Mouse (Mus musculus): ENCODE measurements around the gene Ubald1. TPM values are rescaled to one million over a fixed set of nuclear protein-coding genes. Genes with fewer than 3 reads are reported as not detected.

Ubald1 gene
- total and polyA plus RNA-seq, 3 experiments: 2.8 to 25.6 TPM; not detected in 1

GRCm38 (mm10) chr16:4890201-4890709, 10.1 kb upstream of the Ubald1 start:
- TF ChIP-seq USF2 (IDR thresholded peaks at IDR 0.05; ENCODE audit: borderline replicate concordance in 1 of 2, insufficient read depth in 1 of 2, low read depth in 1 of 2, low read length in 2 of 2): no peak
- no peak for TF ChIP-seq POLR2A (IDR thresholded peaks at IDR 0.05; ENCODE audit: control insufficient read depth in 1 of 2, insufficient read depth in 1 of 2, low read depth in 1 of 2, low read length in 2 of 2, poor library complexity in 1 of 2)
- no peak for TF ChIP-seq POLR2AphosphoS5 (IDR thresholded peaks at IDR 0.05; ENCODE audit: borderline replicate concordance, low read depth, low read length)
- TF ChIP-seq TAL1 (IDR thresholded peaks at IDR 0.05; ENCODE audit: low read length): no peak
- no peak for TF ChIP-seq GATA1 (IDR thresholded peaks at IDR 0.05; ENCODE audit: low read depth, low read length)
- no peak for TF ChIP-seq MYC (IDR thresholded peaks at IDR 0.05; ENCODE audit: low read depth, low read length)
- no peak for TF ChIP-seq ZC3H11A (IDR thresholded peaks at IDR 0.05; ENCODE audit: low read depth, low read length)
- TF ChIP-seq SMC3 (IDR thresholded peaks at IDR 0.05; ENCODE audit: low read depth, low read length): no peak
- no peak for TF ChIP-seq ETS1 (IDR thresholded peaks at IDR 0.05; ENCODE audit: low read depth, low read length)
- TF ChIP-seq HCFC1 (IDR thresholded peaks at IDR 0.05; ENCODE audit: low read depth, low read length): no peak
- TF ChIP-seq MAZ (IDR thresholded peaks at IDR 0.05; ENCODE audit: low read depth, low read length): no peak
- no peak for TF ChIP-seq RCOR1 (IDR thresholded peaks at IDR 0.05; ENCODE audit: low read depth, low read length)
- Histone ChIP-seq H3K9me3 (replicated peaks; ENCODE audit: insufficient read depth, low read length) (no peaks in the 10 kb centered on the region), H3K79me2 (ENCODE audit: control insufficient read depth, insufficient read depth, low read length, poor library complexity) (peaks cover 12% of the 10 kb centered on the region; the same call in 1 of the 2 replicates), H3K4me3 (ENCODE audit: control insufficient read depth in 1 of 2, insufficient read depth in 1 of 2, low read depth in 2 of 2, low read length in 2 of 2) (no peak overlapping the region), H3K9ac (ENCODE audit: control insufficient read depth, low read depth, low read length, poor library complexity, severe bottlenecking) (no peak overlapping the region), H3K36me3 (ENCODE audit: control insufficient read depth in 1 of 2, insufficient read depth in 2 of 2, low read length in 2 of 2) (peaks cover 0 to 2% of the 10 kb centered on the region in 2 experiments; a peak in 3 of 4 replicates), H3K27me3 (ENCODE audit: control insufficient read depth in 1 of 2, insufficient read depth in 2 of 2, low read length in 2 of 2) (no peaks in the 10 kb centered on the region), H3K27ac (ENCODE audit: control insufficient read depth, low read depth, low read length) (no peak overlapping the region), H3K4me1 (ENCODE audit: control insufficient read depth in 1 of 2, insufficient read depth in 2 of 2, low read length in 2 of 2) (peaks cover 0 to 12% of the 10 kb centered on the region in 2 experiments; a peak in 2 of 4 replicates)
- no peak for DNase-seq (ENCODE audit: low read depth, low spot score)

DNA sequence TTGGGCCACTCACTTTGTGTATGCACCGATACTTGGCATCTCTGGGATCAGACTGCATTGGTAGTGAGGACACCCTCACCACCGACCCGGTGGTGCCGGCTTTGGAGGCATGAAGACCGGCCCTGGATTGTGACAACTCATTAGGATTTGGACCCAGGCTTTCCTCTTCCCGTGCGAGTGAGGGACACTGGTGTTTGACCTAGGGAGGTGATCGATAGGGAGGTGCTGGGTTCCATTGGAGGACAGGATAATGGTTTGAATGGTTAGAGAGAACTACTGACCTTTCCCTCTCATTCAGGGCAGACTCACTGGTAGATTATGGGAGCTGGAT, 6.5 kb upstream of the Ubald1 start:
- peaks cover 12% of the 10 kb centered on the region; the same call in 1 of the 2 replicates for H3K79me2 ChIP-seq (ENCODE audit: control insufficient read depth, insufficient read depth, low read length, poor library complexity)
- no peaks in the 10 kb centered on the region for H3K9me3 ChIP-seq (replicated peaks; ENCODE audit: insufficient read depth, low read length)
- H3K4me1 ChIP-seq (ENCODE audit: control insufficient read depth in 1 of 2, insufficient read depth in 2 of 2, low read length in 2 of 2): peaks cover 0 to 23% of the 10 kb centered on the region in 2 experiments; a peak in 2 of 4 replicates
- peak; percentile 22 for TF ChIP-seq MXI1 (IDR thresholded peaks at IDR 0.05; ENCODE audit: low read depth, low read length)
- TF ChIP-seq EP300 (IDR thresholded peaks at IDR 0.05; ENCODE audit: low read depth in 1 of 2, low read length in 2 of 2): no peak
- TF ChIP-seq SIN3A (IDR thresholded peaks at IDR 0.05; ENCODE audit: low read length): peak; percentile 18; the same call in 1 of the 2 replicates
- no peak for DNase-seq (ENCODE audit: low read depth, low spot score)
- H3K36me3 ChIP-seq (ENCODE audit: control insufficient read depth in 1 of 2, insufficient read depth in 2 of 2, low read length in 2 of 2): peaks cover 0 to 4% of the 10 kb centered on the region in 2 experiments; a peak in 3 of 4 replicates
- H3K9ac ChIP-seq (ENCODE audit: control insufficient read depth, low read depth, low read length, poor library complexity, severe bottlenecking): peak overlapping the region; percentile 91
- peak overlapping the region; percentile 38; the same call in 1 of the 2 replicates for H3K27ac ChIP-seq (ENCODE audit: control insufficient read depth, low read depth, low read length)
- H3K27me3 ChIP-seq (ENCODE audit: control insufficient read depth in 1 of 2, insufficient read depth in 2 of 2, low read length in 2 of 2): no peaks in the 10 kb centered on the region
- H3K4me3 ChIP-seq (ENCODE audit: control insufficient read depth in 1 of 2, insufficient read depth in 1 of 2, low read depth in 2 of 2, low read length in 2 of 2): peak overlapping the region; percentile 83 to 94
